Mouse (Mus musculus) ovary, adult 2 months (tissue): ENCODE data around the gene Sh3bgr. TPM values are rescaled to one million over a fixed set of nuclear protein-coding genes. Genes with fewer than 3 reads are reported as not detected.

Experiments used
- polyA plus RNA-seq: library from polyadenylated mRNA; depleted of rRNA; stranded (reverse); fragments of >200 nt; gene quantifications from 2 replicates; pipeline ENCODE4 v1.2.3, GENCODE M21; 2012; rRNA removed

Sh3bgr gene
- 18.5 and 19.8 TPM in 2 replicates for polyA plus RNA-seq

DNA sequence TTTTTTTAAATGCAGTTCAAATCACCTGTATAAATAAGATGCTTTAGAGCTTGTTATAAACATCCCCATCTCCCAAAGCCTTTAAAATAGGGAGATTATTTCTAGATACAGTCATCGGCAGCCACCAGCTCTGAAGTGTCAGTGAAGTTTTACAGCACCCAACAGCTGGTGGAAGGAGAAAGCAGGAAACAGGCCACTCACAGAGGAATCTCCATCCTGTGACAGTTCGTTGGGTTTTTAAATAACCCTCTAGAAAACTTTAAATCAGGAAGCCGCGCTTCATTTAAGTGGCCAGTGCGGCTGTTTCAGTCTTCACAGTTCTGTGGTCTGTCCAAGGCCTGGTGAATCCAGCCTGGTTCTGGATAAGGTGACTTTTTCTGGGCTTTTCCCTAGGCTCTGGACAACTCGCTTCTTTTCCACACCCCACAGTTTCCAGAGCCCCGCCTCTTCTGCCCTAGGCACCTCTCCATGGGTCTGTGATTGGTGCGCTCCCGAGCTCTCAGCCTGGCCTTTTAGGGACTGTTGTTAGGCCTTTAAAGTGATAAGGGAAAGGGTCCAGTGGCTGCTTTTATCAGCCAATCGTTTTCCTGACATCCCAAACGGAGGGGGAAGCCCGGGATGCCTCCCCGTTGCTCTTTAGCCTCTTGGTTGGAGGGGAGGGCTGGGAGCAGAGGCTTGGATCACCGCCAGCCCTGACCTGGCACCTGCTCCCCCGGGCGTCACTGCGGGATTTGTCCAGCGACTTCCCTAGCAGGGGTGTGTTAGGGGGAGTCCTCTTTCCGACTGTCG is at the start of gene Sh3bgr:
Gene Sh3bgr, plus strand, starts transcription at position 538 of the 789 bp plus-strand sequence.

DNA sequence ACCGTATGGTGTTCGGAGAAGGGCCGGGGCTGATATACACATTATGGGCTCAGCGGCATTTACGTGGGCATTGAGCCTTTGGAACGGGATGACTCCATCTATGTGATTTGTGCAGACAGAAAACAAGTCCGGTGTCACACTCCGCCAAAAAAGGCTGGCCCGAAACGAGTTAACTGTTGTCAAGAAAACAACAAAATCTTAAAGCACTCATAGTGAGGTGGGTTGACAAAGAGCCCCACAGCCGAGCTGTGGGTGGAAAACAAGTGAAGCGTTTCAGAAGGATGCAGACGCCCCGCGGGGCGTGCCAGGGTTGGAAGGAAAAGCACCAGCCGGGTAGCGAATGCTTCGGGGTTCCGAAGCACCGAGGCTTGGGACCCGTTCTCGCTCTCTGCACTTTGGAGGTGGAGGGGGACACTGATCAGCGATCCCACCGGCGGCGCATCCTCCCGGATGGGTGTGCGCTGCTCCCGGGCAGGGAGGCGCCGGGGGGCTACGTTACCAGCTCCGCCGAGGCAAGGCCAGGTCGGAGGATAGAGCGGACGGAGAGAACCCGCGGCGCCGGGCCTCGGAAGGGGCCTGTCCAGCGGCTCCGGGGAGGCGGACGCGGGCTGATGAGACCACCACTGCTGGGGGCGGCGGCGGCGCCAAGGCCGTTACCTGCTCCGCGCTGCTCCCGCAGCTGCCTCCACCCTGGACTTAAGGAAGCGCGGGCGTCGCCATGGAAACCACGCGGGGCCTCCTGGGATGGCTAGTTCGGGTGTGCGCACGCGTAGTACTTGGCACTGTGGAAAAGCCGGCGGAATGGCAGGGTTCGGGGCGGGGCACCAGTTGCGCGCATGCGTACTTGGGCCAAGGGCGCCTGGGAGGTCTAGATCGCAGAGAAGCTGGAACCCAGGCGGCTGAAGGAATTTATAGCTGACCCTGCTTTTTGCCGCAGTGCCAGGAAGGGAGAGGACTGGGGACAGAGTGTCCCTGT is 8.4 kb upstream of the Sh3bgr start, which contains the start of gene Lca5l:
Gene Lca5l, minus strand, starts transcription at position 741 of the 976 bp plus-strand sequence.

DNA sequence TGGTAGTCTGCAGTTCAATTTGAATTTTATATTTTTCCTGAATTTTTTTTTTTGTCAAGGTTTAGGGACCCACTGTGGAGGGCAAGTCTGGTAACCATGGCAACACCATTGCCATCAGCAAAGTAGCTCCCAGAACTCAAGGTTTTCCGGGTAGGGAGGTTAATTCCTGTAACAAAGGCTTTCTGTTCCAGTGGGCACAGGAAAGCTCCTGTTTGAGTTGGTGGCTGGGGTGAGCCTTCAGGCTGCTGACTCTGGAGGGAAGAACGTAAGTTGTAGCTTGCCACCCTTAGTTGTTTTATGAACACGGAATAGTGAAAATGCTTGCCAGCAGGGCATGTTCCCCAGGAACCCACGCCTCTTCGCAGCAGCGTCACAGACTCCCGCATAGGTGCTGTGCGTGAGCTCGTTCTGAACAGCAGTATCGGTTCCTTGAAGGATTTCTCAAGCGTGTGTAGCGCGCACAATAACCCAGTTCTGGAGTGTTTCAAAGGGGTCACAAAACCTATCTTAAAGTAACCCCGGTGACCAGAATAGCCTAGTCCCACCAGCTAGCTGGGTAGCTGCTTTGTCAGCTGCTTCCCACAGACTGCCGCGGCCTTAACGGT is 35.2 kb downstream of the Sh3bgr start, which contains the start of gene B3galt5:
Gene B3galt5, plus strand, starts transcription at position 436 of the 605 bp plus-strand sequence.

Other genes with a start within 250 kb of the Sh3bgr start
- 14.9 and 21.0 TPM in 2 replicates for gene Psmg1, start 209.5 kb upstream of the Sh3bgr start, polyA plus RNA-seq
- 43.5 and 64.7 TPM in 2 replicates for gene Brwd1, start 117.9 kb upstream of the Sh3bgr start, polyA plus RNA-seq
- gene Hmgn1, start 72.7 kb upstream of the Sh3bgr start, polyA plus RNA-seq = 41.1 and 72.7 TPM in 2 replicates
- gene Wrb, start 55.0 kb upstream of the Sh3bgr start, polyA plus RNA-seq = 141 and 149 TPM in 2 replicates
- gene Lca5l, start 8.2 kb upstream of the Sh3bgr start, polyA plus RNA-seq = 2.1 and 2.4 TPM in 2 replicates
- gene B3galt5, start 35.4 kb downstream of the Sh3bgr start, polyA plus RNA-seq = 2.3 and 2.6 TPM in 2 replicates
- gene Itgb2l, start 243.2 kb downstream of the Sh3bgr start, polyA plus RNA-seq = not detected in 2 replicates